Comparison of ENCODE assay signal across 43 mouse cellular contexts in genomic region chr13:92299522-92299921, GRCm38 (mm10). TPM values are rescaled to one million over a fixed set of nuclear protein-coding genes. Genes with fewer than 3 reads are reported as not detected.
"Had no signal": no experiment of that assay in that cellular context is flagged by ENCODE, and none has a peak within 500 bp of the region (broad histone marks: within the 10 kb centered on the region; RNA-seq: fewer than 3 reads in every experiment).

No protein-coding gene starts in this region.

- DNase-seq: heart, adult 2 months; heart, postnatal 14 days; heart, postnatal 36 days; heart, postnatal 4 days; kidney, adult 11 months; kidney, adult 18-20 months; kidney, adult 2 months; kidney, adult 8-10 months; kidney, adult 9 months; kidney, postnatal 10 days; kidney, postnatal 14 days; kidney, postnatal 25 days; kidney, postnatal 36 days; kidney, postnatal 4 days; layer of hippocampus, adult 9-11 months; layer of hippocampus, postnatal 36 days had no signal

- H3K9me3 ChIP-seq: heart, embryonic 12.5 days; heart, embryonic 13.5 days; heart, embryonic 15.5 days; hindbrain, embryonic 10.5 days; hindbrain, embryonic 12.5 days; hindbrain, embryonic 13.5 days; hindbrain, embryonic 15.5 days; kidney, embryonic 15.5 days had no signal

- H3K27me3 ChIP-seq: heart, embryonic 12.5 days; heart, embryonic 13.5 days; heart, embryonic 15.5 days; hindbrain, embryonic 12.5 days; hindbrain, embryonic 13.5 days; hindbrain, embryonic 15.5 days; kidney, embryonic 15.5 days had no signal

- H3K4me2 ChIP-seq: heart, embryonic 11.5 days; heart, embryonic 12.5 days; heart, embryonic 13.5 days; heart, embryonic 15.5 days; hindbrain, embryonic 12.5 days; hindbrain, embryonic 13.5 days; hindbrain, embryonic 15.5 days; kidney, embryonic 15.5 days had no signal

- H3K27ac ChIP-seq: heart, adult 2 months; heart, embryonic 13.5 days; heart, embryonic 15.5 days; hindbrain, embryonic 10.5 days; hindbrain, embryonic 12.5 days; hindbrain, embryonic 13.5 days; hindbrain, embryonic 15.5 days; hindbrain, postnatal 0 days; kidney, embryonic 15.5 days; kidney, postnatal 0 days; layer of hippocampus, adult 2 months; left cerebral cortex, adult 2 months had no signal

- H3K9ac ChIP-seq: heart, embryonic 12.5 days; heart, embryonic 13.5 days; heart, embryonic 15.5 days; hindbrain, embryonic 12.5 days; hindbrain, embryonic 13.5 days; hindbrain, embryonic 15.5 days; kidney, embryonic 15.5 days had no signal

- H3K4me1 ChIP-seq: hindbrain, embryonic 10.5 days; hindbrain, embryonic 12.5 days; hindbrain, embryonic 13.5 days; hindbrain, embryonic 15.5 days had no signal

- H3K4me3 ChIP-seq: heart, adult 2 months; heart, embryonic 12.5 days; heart, embryonic 13.5 days; heart, embryonic 15.5 days; hindbrain, embryonic 10.5 days; hindbrain, embryonic 12.5 days; hindbrain, embryonic 13.5 days; hindbrain, embryonic 15.5 days; kidney, embryonic 15.5 days; layer of hippocampus, adult 2 months; left cerebral cortex, adult 2 months had no signal

- H3K36me3 ChIP-seq: heart, embryonic 15.5 days had no signal

- ATAC-seq: hindbrain, embryonic 16.5 days; hindbrain, postnatal 0 days; inflammation-experienced regulatory T-cells, adult 6 months had no signal

RNA-seq across cellular contexts. Expression of gene Gm20379, which starts 6.3 kb away (rescaled TPM):
- total RNA-seq: heart, adult 2 months; heart, postnatal 10 days; heart, postnatal 14 days; heart, postnatal 25 days; heart, postnatal 36 days; heart, postnatal 4 days; hematopoietic stem cell, adult 5-6 weeks; hindbrain, postnatal 0 days; layer of hippocampus, adult 18-20 months; layer of hippocampus, adult 2 months; layer of hippocampus, adult 8-10 months; layer of hippocampus, postnatal 10 days; layer of hippocampus, postnatal 14 days; layer of hippocampus, postnatal 25 days; layer of hippocampus, postnatal 36 days; left cerebral cortex, adult 18-20 months; left cerebral cortex, adult 2 months; left cerebral cortex, adult 8-10 months; left cerebral cortex, postnatal 10 days had no signal
- polyA plus RNA-seq: heart, adult 2 months; kidney, adult 2 months; large intestine, adult 2 months had no signal
